Mouse (Mus musculus): ENCODE results near the gene Sft2d1. TPM values are rescaled to one million over a fixed set of nuclear protein-coding genes. Genes with fewer than 3 reads are reported as not detected.

The Sft2d1 gene
- polyA plus RNA-seq, 1 experiment from 2014 or later, result 135 TPM

- TF ChIP-seq CTCF (IDR thresholded peaks at IDR 0.05; ENCODE audit: low read depth), result no peak
- Histone ChIP-seq H3K9ac (ENCODE audit: low read depth, low read length) (no peak overlapping the region), H3K9me3 (ENCODE audit: control insufficient read depth) (no peaks in the 10 kb centered on the region), H3K4me3 (ENCODE audit: low read depth, low read length) (no peak overlapping the region), H3K4me2 (replicated peaks; ENCODE audit: low read depth) (no peak overlapping the region), H3K36me3 (ENCODE audit: control insufficient read depth, insufficient read depth) (no peaks in the 10 kb centered on the region; the same call in 1 of the 2 replicates), H3K27me3 (replicated peaks; ENCODE audit: control insufficient read depth, insufficient read depth, low read length) (no peaks in the 10 kb centered on the region), H3K27ac (ENCODE audit: low read depth, low read length) (no peak overlapping the region), H3K4me1 (replicated peaks; ENCODE audit: control insufficient read depth, insufficient read depth, low read length) (no peaks in the 10 kb centered on the region)
- WGBS, result 89% methylated on average over 4 of the region's 4 CpGs
- ATAC-seq, result no peak
These were observed 23.9 kb upstream of the Sft2d1 start for GRCm38 (mm10) chr17:8286987-8287386.

- peaks cover 6% of the 10 kb centered on the region; the same call in 1 of the 2 replicates for H3K36me3 ChIP-seq (ENCODE audit: control insufficient read depth, insufficient read depth)
- H3K9ac ChIP-seq (ENCODE audit: low read depth, low read length), result no peak overlapping the region
- H3K27ac ChIP-seq (ENCODE audit: low read depth, low read length), result no peak overlapping the region
- 95% methylated on average over 3 of the region's 3 CpGs for WGBS
- no peak for TF ChIP-seq CTCF (IDR thresholded peaks at IDR 0.05; ENCODE audit: low read depth)
- H3K27me3 ChIP-seq (replicated peaks; ENCODE audit: control insufficient read depth, insufficient read depth, low read length), result no peaks in the 10 kb centered on the region
- no peak overlapping the region for H3K4me3 ChIP-seq (ENCODE audit: low read depth, low read length)
- no peak for ATAC-seq
- H3K4me1 ChIP-seq (replicated peaks; ENCODE audit: control insufficient read depth, insufficient read depth, low read length), result no peaks in the 10 kb centered on the region
- no peak overlapping the region for H3K4me2 ChIP-seq (replicated peaks; ENCODE audit: low read depth)
- no peaks in the 10 kb centered on the region for H3K9me3 ChIP-seq (ENCODE audit: control insufficient read depth)
These were observed 20.8 kb upstream of the Sft2d1 start for GRCm38 (mm10) chr17:8289993-8290679.

GRCm38 (mm10) chr17:8290736-8291135 lies 20.2 kb upstream of the Sft2d1 start:
- Histone ChIP-seq H3K27ac (ENCODE audit: low read depth, low read length) (no peak overlapping the region), H3K27me3 (replicated peaks; ENCODE audit: control insufficient read depth, insufficient read depth, low read length) (no peaks in the 10 kb centered on the region), H3K4me2 (replicated peaks; ENCODE audit: low read depth) (no peak overlapping the region), H3K9me3 (ENCODE audit: control insufficient read depth) (no peaks in the 10 kb centered on the region), H3K36me3 (ENCODE audit: control insufficient read depth, insufficient read depth) (peaks cover 6% of the 10 kb centered on the region; the same call in 1 of the 2 replicates), H3K9ac (ENCODE audit: low read depth, low read length) (no peak overlapping the region), H3K4me3 (ENCODE audit: low read depth, low read length) (no peak overlapping the region), H3K4me1 (replicated peaks; ENCODE audit: control insufficient read depth, insufficient read depth, low read length) (no peaks in the 10 kb centered on the region)
- no peak for TF ChIP-seq CTCF (IDR thresholded peaks at IDR 0.05; ENCODE audit: low read depth)
- no peak for ATAC-seq

GRCm38 (mm10) chr17:8295825-8296224 lies 15.1 kb upstream of the Sft2d1 start:
- peak; percentile 45 for TF ChIP-seq CTCF (IDR thresholded peaks at IDR 0.05; ENCODE audit: low read depth)
- H3K27me3 ChIP-seq (replicated peaks; ENCODE audit: control insufficient read depth, insufficient read depth, low read length), result no peaks in the 10 kb centered on the region
- H3K4me3 ChIP-seq (ENCODE audit: low read depth, low read length), result no peak overlapping the region
- peaks cover 16% of the 10 kb centered on the region; the same call in 1 of the 2 replicates for H3K36me3 ChIP-seq (ENCODE audit: control insufficient read depth, insufficient read depth)
- ATAC-seq, result no peak
- H3K4me1 ChIP-seq (replicated peaks; ENCODE audit: control insufficient read depth, insufficient read depth, low read length), result no peaks in the 10 kb centered on the region
- H3K27ac ChIP-seq (ENCODE audit: low read depth, low read length), result no peak overlapping the region
- no peak overlapping the region for H3K4me2 ChIP-seq (replicated peaks; ENCODE audit: low read depth)
- H3K9me3 ChIP-seq (ENCODE audit: control insufficient read depth), result no peaks in the 10 kb centered on the region
- H3K9ac ChIP-seq (ENCODE audit: low read depth, low read length), result no peak overlapping the region

GRCm38 (mm10) chr17:8296313-8296844 lies 14.5 kb upstream of the Sft2d1 start:
- Histone ChIP-seq H3K4me2 (replicated peaks; ENCODE audit: low read depth) (no peak overlapping the region), H3K9ac (ENCODE audit: low read depth, low read length) (no peak overlapping the region), H3K27me3 (replicated peaks; ENCODE audit: control insufficient read depth, insufficient read depth, low read length) (no peaks in the 10 kb centered on the region), H3K4me1 (replicated peaks; ENCODE audit: control insufficient read depth, insufficient read depth, low read length) (no peaks in the 10 kb centered on the region), H3K9me3 (ENCODE audit: control insufficient read depth) (no peaks in the 10 kb centered on the region), H3K36me3 (ENCODE audit: control insufficient read depth, insufficient read depth) (peaks cover 16% of the 10 kb centered on the region; the same call in 1 of the 2 replicates), H3K27ac (ENCODE audit: low read depth, low read length) (no peak overlapping the region), H3K4me3 (ENCODE audit: low read depth, low read length) (no peak overlapping the region)
- no peak for ATAC-seq
- no peak for TF ChIP-seq CTCF (IDR thresholded peaks at IDR 0.05; ENCODE audit: low read depth)
- WGBS, result 82% methylated on average over 9 of the region's 9 CpGs

GRCm38 (mm10) chr17:8297746-8298145 lies 13.2 kb upstream of the Sft2d1 start:
- H3K27ac ChIP-seq (ENCODE audit: low read depth, low read length), result no peak overlapping the region
- H3K4me3 ChIP-seq (ENCODE audit: low read depth, low read length), result no peak overlapping the region
- H3K4me2 ChIP-seq (replicated peaks; ENCODE audit: low read depth), result no peak overlapping the region
- peaks cover 16% of the 10 kb centered on the region; the same call in 1 of the 2 replicates for H3K36me3 ChIP-seq (ENCODE audit: control insufficient read depth, insufficient read depth)
- no peaks in the 10 kb centered on the region for H3K27me3 ChIP-seq (replicated peaks; ENCODE audit: control insufficient read depth, insufficient read depth, low read length)
- no peak for TF ChIP-seq CTCF (IDR thresholded peaks at IDR 0.05; ENCODE audit: low read depth)
- no peak for ATAC-seq
- no peak overlapping the region for H3K9ac ChIP-seq (ENCODE audit: low read depth, low read length)
- 80% methylated on average over 5 of the region's 5 CpGs for WGBS
- H3K4me1 ChIP-seq (replicated peaks; ENCODE audit: control insufficient read depth, insufficient read depth, low read length), result no peaks in the 10 kb centered on the region
- no peaks in the 10 kb centered on the region for H3K9me3 ChIP-seq (ENCODE audit: control insufficient read depth)
